Mouse (Mus musculus): Measurements from ENCODE around the gene Olfr878.

The Olfr878 gene

DNA sequence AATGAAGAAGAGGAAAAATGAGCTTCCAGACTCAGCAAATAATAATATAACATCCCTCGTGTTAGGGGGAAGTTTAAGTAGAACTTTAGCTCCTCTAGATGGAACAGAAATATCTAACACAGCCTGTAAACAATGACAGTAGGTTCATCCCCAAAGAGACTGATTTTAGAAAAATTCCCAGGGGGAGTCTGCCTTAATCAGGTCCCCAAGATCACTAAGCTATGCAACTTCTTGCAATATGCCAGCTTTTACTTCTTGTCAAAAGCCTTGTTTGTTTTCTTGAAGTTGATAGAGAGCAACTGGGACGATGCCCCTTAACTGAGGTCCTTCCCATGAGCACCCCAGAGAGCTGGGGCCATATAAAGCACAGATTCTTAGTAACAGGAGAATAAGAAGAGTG is at the start of gene Olfr878:
Olfr878 (plus strand) TSS at position 301 of the 400 bp plus-strand sequence.
- no peak for DNase-seq

DNA sequence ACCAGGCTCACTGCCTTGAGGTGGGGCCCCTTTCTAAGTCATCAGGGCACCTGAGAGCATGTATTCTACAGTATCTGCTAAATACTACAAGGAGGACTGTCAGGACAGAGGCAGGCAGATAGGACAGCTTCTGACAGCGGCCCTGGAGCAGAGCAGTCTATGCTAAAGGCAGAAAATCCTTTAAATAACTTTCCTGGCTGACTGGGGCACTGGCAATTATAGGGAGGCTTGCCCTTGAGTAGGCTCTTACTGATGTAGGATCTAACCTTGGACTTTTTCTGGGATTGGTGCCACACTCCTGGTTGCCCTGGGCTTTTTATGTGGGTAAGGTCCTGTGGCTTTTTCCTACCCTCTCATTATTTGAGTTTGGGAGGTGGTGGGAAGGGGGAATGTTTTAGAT is 47.4 kb upstream of the Olfr878 start:
- no peak for DNase-seq

DNA sequence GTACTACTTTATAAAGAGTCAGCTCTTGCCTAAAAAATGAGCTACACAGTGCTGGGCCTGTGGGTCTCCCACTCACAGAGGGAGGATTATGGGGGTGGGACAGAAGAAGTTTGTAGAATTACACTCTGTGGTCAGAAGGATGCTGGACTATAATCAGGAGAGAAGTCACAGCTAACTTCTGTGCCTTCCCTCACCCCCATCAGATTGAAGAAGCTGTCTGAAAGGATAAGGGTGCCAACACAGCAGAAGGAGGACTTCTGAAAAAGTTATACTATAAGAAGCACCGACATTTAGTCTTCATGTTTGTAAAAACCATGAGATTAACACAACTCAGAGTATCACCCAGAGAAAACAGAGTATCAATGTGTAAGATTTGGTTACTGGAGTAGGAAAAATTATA is 46.5 kb upstream of the Olfr878 start:
- DNase-seq: no peak

DNA sequence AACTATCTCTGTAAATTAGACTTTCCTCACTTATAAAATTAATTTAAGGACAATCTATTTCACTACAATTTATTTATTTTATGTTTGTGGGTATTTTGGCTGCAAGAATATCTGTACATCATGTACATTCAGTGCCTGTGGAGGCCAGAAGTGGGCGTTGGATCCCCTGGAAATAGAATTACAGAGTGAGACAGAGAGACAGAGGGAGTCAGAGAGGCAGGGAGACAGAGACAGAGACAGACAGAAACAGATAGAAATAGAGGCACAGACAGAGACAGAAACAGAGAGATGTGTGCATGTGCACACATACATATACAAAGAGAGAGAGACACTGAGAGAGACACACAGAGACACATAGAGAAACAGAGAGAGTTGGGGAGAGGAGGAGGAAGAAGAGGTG is 46.1 kb upstream of the Olfr878 start:
- DNase-seq: no peak

DNA sequence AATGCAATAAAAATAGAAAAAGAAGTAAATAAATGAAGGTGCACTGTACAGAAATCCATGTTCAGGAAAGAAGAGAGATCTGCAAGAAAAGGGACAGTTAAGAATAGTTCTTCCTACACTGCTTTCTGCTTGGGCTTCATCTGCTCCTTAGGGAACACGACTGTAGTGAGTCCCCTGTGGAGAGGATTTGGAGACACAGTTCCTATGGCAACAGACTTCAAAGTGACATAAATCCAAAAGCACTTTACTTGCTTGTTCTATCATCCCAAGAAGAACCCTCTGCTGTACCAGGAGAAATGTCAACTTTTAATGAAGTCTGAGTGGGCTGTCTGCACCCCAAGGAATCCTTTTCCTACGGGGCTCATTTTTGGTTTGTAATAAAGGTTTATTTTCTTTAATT is 26.7 kb upstream of the Olfr878 start:
- no peak for DNase-seq

DNA sequence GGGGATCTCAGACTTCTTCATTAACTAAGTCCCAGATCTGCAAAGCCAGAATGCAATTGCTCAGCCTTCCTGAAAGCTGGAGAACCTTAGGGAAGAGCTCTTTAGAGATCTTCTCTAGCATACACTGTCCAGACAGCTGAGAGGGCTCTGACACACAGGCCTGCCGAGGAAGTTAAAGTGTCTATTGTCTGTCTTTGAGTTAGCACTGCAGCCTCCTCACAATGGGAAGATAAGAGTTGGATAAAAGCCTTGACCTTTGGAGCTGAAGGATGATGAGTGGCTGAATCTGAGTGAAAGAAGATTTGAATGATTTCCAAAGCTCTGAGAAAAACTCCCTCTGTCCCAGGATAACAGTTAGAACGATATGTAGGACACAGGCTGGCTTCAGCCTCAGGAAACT is 21.0 kb upstream of the Olfr878 start, which contains the start of gene Olfr145:
Olfr145 (plus strand) TSS at position 64 of the 400 bp plus-strand sequence.
- no peak for DNase-seq

DNA sequence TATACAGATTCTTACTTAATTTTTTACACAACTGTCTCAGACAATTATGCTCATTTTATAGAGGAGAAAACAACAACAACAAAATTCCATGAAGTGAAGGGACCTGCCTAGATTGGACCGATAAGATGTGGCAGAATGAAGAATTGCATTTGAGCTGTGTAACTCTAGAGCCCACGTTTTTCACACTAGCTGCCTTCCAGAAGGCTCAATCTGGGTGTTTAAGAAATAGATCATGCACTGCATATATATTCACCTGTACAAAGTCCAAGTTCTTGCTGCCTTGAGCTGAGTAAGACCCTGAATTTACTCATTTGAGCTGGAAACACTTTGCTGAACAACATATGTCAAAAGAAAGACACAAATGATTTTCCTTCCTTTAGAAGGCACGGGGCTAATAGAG is 12.1 kb upstream of the Olfr878 start:
- DNase-seq: no peak

DNA sequence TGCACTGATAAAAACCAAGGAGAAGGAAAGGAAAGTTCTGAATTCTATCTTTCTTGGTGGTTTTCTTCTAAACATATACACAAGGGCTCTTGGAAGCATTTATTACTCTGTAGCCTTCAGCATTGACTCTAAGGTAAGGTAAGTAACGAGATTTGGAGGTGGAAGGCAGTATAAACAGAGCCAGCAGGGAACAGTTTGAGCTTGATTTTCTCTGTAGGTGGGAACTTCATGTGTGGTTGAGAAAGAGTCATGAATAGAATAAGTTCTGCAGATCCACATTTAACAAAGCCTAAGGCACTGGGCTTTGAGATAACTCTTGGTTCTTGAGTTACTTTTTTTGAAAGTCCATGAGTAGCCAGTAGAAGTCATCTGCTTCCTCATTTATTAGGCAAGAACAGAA is 378 bp downstream of the Olfr878 start:
- no peak for DNase-seq

DNA sequence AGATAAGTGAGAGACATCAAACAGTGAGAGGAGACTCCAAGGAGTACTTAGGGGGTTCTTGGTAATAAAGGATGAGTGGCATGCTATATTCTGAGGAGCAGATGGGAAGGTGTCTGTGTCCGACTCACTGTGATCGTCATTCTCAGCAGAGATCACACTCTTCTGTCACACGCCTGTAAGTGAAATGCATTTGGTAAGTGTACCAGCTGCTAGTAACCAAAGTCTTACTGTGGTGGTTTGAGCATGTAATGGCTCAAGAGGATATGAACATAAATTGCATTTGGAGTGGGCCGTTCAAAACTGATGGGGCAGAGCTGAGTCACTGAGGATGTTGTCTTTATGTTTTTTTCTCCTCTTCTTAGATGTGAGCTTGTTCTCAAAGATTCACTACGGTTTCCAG is 6.6 kb downstream of the Olfr878 start:
- DNase-seq: no peak

DNA sequence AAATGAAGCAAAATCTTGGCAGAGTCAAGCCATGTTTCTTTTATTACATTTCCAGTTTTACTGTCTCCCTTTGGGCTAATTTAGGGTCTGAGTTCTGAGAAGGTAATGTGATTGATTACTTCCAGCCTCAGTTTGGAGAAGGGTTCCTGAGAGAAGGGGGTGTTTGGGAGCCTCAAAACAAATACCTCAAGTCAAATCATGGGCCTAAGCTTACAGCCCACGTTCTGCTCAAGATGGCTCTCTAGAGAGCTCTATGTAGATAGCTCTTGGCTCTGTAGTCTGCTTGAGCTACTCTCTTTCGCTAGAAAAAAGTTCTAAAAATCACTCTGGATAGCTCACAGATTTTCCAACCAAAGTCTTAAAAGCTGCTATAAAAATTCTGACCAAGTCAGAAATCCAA is 7.8 kb downstream of the Olfr878 start:
- no peak for DNase-seq

DNA sequence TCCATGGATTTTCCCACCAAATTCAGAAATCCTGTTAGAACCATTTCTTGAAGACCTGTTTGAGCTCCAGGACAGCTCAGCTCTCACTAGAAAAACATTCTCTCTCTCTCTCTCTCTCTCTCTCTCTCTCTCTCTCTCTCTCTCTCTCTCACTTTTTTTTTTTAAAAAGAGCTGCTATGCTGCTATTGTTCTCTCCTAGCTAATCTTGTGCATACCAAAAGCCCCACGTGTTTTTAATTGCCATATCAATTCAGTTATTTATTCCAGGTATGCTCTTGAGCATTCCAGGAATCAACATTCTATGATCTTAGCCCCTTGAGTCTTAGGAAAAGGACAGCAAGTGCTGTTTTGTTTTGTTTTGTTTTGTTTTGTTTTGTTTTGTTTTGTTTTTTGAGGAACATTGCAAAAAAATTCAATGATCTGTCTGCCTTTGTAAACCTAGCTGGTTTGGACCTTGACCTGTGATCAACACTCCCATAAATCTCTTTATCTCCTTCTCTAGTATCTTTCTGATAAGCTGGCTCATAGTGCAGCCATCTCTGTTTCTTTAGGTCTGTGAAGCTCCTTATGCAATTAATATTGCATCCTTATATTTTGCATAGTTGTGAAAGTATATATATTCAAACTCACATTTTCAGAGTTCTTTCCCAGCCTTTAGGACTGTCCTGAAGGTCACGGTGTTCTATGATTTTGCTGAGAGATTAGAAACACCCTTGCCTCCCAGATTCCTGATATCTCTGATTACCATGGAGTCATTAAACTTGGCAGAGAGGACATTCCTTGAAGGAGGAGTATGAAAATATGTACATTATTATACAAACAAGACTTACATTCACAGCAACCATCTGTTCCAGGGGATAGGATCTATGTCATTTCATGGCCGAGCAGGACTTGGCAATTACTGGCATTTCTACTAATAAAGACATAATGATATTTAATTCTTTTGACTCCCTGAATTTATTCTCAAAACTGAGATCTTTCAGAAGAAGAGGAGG is 8.7 kb downstream of the Olfr878 start:
- DNase-seq: no peak

DNA sequence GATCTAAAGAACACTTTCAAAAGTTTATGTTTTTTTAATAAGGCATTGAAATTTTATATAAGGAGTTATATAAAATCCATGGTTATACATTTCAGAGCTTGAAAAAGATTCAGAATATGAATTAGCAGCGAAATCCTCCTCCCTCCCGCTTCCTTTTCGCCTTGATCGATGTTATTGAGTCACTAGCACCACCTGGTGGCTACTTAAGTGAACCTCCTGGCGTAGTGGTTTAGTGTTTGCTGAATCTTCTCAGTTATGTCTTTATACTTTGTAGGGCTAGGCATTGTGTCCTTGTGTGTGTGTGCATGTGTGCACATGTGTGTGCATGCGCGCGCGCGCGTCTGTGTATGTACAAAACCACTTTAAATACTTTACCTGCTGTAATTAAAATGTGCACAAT is 14.9 kb downstream of the Olfr878 start:
- peak; percentile 52 for DNase-seq

DNA sequence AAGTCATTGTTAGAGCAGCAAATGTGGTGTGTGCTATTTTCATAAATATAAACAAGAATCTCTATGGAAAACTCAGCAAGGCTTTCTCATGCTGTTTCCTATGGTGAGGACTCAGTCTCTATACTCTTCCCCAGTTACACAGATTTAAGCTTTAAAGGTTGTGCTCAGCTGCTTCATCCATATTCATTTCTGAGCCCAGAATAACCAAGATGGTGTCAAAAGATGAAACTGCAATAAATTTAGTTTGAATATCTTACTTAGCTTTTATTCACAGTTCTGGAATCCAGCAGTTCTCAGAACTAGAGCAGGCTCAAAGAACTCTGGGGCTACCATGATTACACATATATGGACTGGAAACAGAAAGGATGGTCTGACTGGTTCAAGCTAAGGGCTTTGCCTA is 16.5 kb downstream of the Olfr878 start:
- no peak for DNase-seq

DNA sequence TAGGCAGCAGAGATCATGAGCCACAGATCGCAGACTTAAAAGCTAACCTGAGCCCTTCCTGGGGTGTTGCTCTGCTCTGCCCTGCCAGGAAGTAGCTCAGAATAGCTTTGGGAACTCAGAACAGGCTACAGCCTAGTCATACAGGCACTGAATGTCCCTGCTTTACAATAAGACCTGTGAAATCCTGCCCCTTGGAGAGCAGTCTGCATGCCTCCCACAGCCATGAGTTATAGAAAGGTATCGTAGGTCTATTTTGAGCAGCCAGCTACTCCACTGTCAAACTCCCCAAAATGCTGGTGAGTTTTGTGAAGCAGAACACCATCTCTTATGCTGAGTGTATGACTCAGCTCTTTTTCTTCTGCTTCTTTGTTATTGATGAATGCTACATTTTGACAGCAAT is 23.5 kb downstream of the Olfr878 start:
- DNase-seq: no peak

All from cerebellum, adult 9-10 months (tissue).